Mouse (Mus musculus) liver, embryonic 16.5 days (tissue): ENCODE measurements around the gene Fancf. TPM values are rescaled to one million over a fixed set of nuclear protein-coding genes. Genes with fewer than 3 reads are reported as not detected.

Experiments used
- ATAC-seq: fragments of 200-750 bp; cut with Nextera tagmentation; 2 replicates; pipeline ENCODE4 v1.8.0; 2017; ENCODE audit warnings: low read depth, mild to moderate bottlenecking, moderate number of reproducible peaks, moderate library complexity
- H3K27ac ChIP-seq: fragments of 300-500 bp; sonication (generic); 2 replicates; pipeline ENCODE4 v1.5.1; 2014; ENCODE audit warnings: mild to moderate bottlenecking, low read length
- H3K27me3 ChIP-seq: fragments of 300-500 bp; sonication (generic); 2 replicates; pipeline ENCODE4 v1.6.1; 2014; ENCODE audit warnings: low read depth, low read length, mixed read lengths; ENCODE audit not compliant: control insufficient read depth, insufficient read depth
- H3K36me3 ChIP-seq: fragments of 300-500 bp; sonication (generic); 2 replicates; pipeline ENCODE4 v1.6.1; 2014; ENCODE audit warnings: mild to moderate bottlenecking; ENCODE audit not compliant: control insufficient read depth, insufficient read depth
- H3K4me1 ChIP-seq: fragments of 300-500 bp; sonication (generic); 2 replicates; pipeline ENCODE4 v1.6.1; 2014; ENCODE audit warnings: low read depth, low read length, mixed read lengths; ENCODE audit not compliant: control insufficient read depth
- H3K4me2 ChIP-seq: fragments of 300-500 bp; sonication (generic); 2 replicates; pipeline ENCODE4 v1.6.1; 2014; ENCODE audit warnings: low read depth, low read length, mixed read lengths
- H3K4me3 ChIP-seq: fragments of 300-500 bp; sonication (generic); 2 replicates; pipeline ENCODE4 v1.5.1; 2014; ENCODE audit warnings: low read depth, mild to moderate bottlenecking, low read length
- H3K9ac ChIP-seq: fragments of 300-500 bp; sonication (generic); 2 replicates; pipeline ENCODE4 v1.6.1; 2014; ENCODE audit warnings: low read depth, low read length
- H3K9me3 ChIP-seq: fragments of 300-500 bp; sonication (generic); replicated peaks from 2 replicates; pipeline ENCODE4 v1.6.1; 2016; ENCODE audit warnings: low read length; ENCODE audit not compliant: control insufficient read depth
- WGBS: fragments of 180-500 bp; shearing (Covaris S2); extraction: QIAGEN DNeasy Blood & Tissue Kit; methylation state at CpG from one replicate; pipeline ENCODE4 v1.1.7; 2014; ENCODE audit not compliant: insufficient replicate concordance; 5-methylcytosine and 5-hydroxymethylcytosine counted together
- polyA plus RNA-seq: library from polyadenylated mRNA; unstranded; fragments of >200 nt; fragmentation: Nextera tagmentation; extraction: Ambion mirVana; gene quantifications from 2 replicates; pipeline ENCODE4 v1.2.1, GENCODE M21; 2015

Fancf gene
- polyA plus RNA-seq, 1 experiment from 2014 or later = 0.67 TPM

DNA sequence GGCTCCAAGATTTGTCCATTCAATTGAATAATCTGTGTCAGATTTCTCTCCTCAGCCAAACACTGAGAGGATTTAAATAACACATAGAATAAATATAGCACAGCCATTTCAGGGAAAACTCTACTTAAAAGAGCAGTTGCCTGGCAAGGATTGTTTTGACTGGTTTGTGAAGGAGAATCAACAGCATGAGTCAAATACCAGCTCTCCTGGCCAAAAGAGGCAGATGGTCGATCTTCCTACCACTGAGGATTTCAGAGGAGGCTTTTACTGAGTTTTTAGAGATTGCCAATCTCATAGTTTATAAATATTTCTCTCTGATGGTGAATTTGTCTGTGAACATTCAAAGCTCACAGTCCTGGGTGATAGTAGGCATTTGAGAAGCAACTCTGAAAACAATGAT is 42.2 kb downstream of the Fancf start:
- Histone ChIP-seq H3K9me3 (no peaks in the 10 kb centered on the region), H3K27ac (no peak overlapping the region), H3K4me1 (no peaks in the 10 kb centered on the region), H3K9ac (no peak overlapping the region), H3K4me2 (no peak overlapping the region), H3K36me3 (no peaks in the 10 kb centered on the region), H3K27me3 (no peaks in the 10 kb centered on the region), H3K4me3 (no peak overlapping the region)
- no peak for ATAC-seq
- 21% methylated on average over 1 of the region's 1 CpGs for WGBS

DNA sequence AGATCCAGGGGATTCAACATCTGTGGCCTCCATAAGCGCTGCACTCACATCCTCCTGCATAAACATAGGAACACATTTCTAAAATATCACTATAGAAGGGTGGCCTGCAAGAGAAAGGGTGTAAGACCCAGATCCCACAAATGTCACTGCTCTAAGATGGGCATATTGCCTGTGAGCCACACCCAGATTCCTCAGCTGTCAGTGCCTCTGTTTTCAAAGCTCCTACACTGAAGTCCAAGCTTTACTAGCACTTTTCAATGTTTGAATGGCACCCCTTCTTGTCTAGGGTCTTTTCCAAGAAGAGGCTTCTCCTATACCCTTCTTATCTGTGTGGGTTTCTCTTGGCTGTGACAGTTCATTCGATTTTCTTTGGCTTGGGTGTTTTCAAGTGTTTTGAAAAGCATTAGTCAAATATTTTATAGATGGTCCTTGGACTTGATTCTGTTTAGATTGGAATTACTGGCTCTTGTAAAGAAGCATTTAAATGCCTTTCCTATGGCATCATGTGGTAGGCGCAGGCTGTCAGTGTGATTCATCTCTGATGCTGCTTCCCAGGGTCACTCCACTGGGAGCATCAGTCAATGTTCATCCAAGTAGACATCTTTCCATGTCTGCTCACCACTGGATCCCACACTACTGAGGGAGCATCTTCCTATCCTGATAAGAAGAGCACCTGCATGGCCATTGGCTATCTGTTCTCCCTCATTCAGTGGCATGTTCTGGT is 43.7 kb downstream of the Fancf start:
- no peaks in the 10 kb centered on the region for H3K4me1 ChIP-seq
- ATAC-seq = no peak
- H3K4me3 ChIP-seq = no peak overlapping the region
- H3K9ac ChIP-seq = no peak overlapping the region
- H3K9me3 ChIP-seq = no peaks in the 10 kb centered on the region
- H3K36me3 ChIP-seq = no peaks in the 10 kb centered on the region
- WGBS = 46% methylated on average over 3 of the region's 3 CpGs
- no peak overlapping the region for H3K4me2 ChIP-seq
- no peak overlapping the region for H3K27ac ChIP-seq
- H3K27me3 ChIP-seq = no peaks in the 10 kb centered on the region

DNA sequence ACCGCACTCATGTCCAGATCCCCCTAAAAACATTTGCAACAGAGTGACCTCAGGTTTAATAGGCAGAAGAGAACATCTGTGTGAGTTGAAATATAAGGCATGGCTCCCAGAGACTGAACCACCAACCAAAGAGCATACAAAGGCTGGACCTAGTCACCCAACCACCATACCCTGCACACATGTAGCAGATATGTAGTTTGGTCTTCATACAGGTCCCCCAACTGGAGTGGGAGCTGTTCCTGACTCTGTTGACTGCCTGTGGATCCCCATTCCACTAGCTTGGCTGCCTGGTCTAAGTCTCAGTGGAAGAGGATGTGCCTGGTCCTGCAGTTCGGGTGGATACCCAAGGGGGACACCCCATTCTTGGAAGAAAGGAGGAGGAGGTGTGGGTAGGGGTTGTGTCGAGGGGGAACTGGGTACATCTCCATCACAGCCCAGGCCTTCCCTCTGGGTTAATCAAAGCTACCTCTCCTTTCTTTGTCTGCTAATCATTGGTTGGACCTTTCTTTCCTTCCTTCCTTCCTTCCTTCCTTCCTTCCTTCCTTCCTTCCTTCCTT is 45.7 kb downstream of the Fancf start:
- 35% methylated on average over 3 of the region's 3 CpGs for WGBS
- H3K4me2 ChIP-seq = no peak overlapping the region
- no peak overlapping the region for H3K9ac ChIP-seq
- H3K4me1 ChIP-seq = no peaks in the 10 kb centered on the region
- no peaks in the 10 kb centered on the region for H3K9me3 ChIP-seq
- no peak for ATAC-seq
- H3K4me3 ChIP-seq = no peak overlapping the region
- no peaks in the 10 kb centered on the region for H3K27me3 ChIP-seq
- no peaks in the 10 kb centered on the region for H3K36me3 ChIP-seq
- H3K27ac ChIP-seq = no peak overlapping the region

DNA sequence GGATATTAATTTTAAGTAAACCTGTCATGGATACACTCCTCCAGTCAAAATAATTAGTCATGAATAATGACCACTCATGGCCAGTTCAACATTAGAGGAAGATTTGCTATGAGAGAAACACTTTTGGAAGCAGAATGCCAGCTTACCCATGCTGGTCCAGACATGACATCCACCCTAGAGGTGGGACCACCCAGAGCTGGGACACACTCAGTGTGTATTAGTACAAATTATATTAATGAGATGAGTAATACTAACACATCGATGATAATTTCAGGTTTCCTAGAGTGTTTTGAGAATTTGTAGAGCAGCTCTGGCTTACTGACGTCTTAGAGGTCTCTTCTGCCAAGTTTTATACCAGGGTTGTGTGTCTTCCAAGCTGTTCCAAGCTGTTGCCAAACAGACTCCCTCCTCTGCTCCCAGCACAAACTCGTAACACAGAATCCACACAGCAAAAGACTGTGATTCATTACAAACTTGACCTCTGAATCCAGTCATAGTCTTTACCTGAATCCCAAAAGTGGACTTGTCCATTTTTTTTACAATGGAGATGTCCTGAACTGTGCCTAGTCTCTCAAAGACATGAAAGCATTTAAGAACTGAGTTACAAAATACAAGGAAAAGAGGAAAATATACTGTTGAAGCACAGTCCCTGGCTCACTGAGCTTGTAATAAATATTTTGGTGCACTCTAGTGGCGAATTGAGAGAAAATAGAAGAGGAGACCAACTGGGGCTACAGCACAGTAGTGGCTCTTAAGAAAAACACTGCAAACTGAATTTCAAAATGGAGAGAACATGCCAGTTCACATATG is 46.4 kb downstream of the Fancf start:
- ATAC-seq = no peak

More for the DNA sequence above, 46.4 kb downstream of the Fancf start:
- Histone ChIP-seq H3K27ac (no peak overlapping the region), H3K4me1 (no peaks in the 10 kb centered on the region), H3K4me2 (no peak overlapping the region), H3K9ac (no peak overlapping the region), H3K4me3 (no peak overlapping the region), H3K36me3 (no peaks in the 10 kb centered on the region), H3K9me3 (no peaks in the 10 kb centered on the region), H3K27me3 (no peaks in the 10 kb centered on the region)
- whole genome bisulfite sequencing = 34% methylated on average over 4 of the region's 4 CpGs

Other genes with a start within 250 kb of the Fancf start
- gene Slc17a6, start 240.3 kb downstream of the Fancf start, polyA plus RNA-seq = not detected in 2 replicates
- gene Gas2, start 252 bp downstream of the Fancf start, polyA plus RNA-seq = 3.1 TPM in 2 replicates
- 19.3 and 20.6 TPM in 2 replicates for gene Svip, start 143.8 kb upstream of the Fancf start, polyA plus RNA-seq
- gene 1700015G11Rik, start 153.5 kb upstream of the Fancf start, polyA plus RNA-seq = not detected in 2 replicates